Mouse (Mus musculus) embryonic facial prominence, embryonic 10.5 days (tissue): ENCODE data around the gene Mlh3. TPM values are rescaled to one million over a fixed set of nuclear protein-coding genes. Genes with fewer than 3 reads are reported as not detected.

ENCODE experiments used
- DNase-seq: peaks from one replicate; pipeline ENCODE4 v3.0.0-alpha.2; 2017; ENCODE audit warnings: low spot score
- H3K27ac ChIP-seq: fragments of 300-500 bp; sonication (generic); replicated peaks from 2 replicates; pipeline ENCODE4 v1.5.1; 2016; ENCODE audit warnings: mild to moderate bottlenecking
- H3K27me3 ChIP-seq: fragments of 300-500 bp; sonication (generic); replicated peaks from 2 replicates; pipeline ENCODE4 v1.6.1; 2016; ENCODE audit warnings: low read depth, mild to moderate bottlenecking; ENCODE audit not compliant: poor library complexity, severe bottlenecking
- H3K36me3 ChIP-seq: fragments of 300-500 bp; sonication (generic); replicated peaks from 2 replicates; pipeline ENCODE4 v1.6.1; 2016; ENCODE audit warnings: mild to moderate bottlenecking, moderate library complexity
- H3K4me1 ChIP-seq: fragments of 300-500 bp; sonication (generic); 2 replicates; pipeline ENCODE4 v1.6.1; 2016
- H3K4me3 ChIP-seq: fragments of 300-500 bp; sonication (generic); 2 replicates; pipeline ENCODE4 v1.5.1; 2016; ENCODE audit warnings: mild to moderate bottlenecking, moderate library complexity
- H3K9me3 ChIP-seq: fragments of 300-500 bp; sonication (generic); 2 replicates; pipeline ENCODE4 v1.6.1; 2016; ENCODE audit warnings: mild to moderate bottlenecking
- WGBS: fragments of 180-500 bp; shearing (Covaris S2); methylation state at CpG from one replicate; pipeline ENCODE4 v1.1.7; 2016; 5-methylcytosine and 5-hydroxymethylcytosine counted together
- polyA plus RNA-seq: library from polyadenylated mRNA; unstranded; fragments of >200 nt; fragmentation: Nextera tagmentation; extraction: Ambion mirVana; gene quantifications from 2 replicates; pipeline ENCODE4 v1.2.1, GENCODE M21; 2016

Gene Mlh3
- polyA plus RNA-seq, 1 experiment from 2014 or later = 8.2 TPM

GRCm38 (mm10) chr12:85257008-85257639 lies 13.3 kb downstream of the Mlh3 start:
- no peak for DNase-seq
- 83% methylated on average over 7 of the region's 7 CpGs for WGBS
- Histone ChIP-seq H3K4me3 (no peak overlapping the region), H3K4me1 (peaks cover 22% of the 10 kb centered on the region), H3K9me3 (no peaks in the 10 kb centered on the region), H3K36me3 (peaks cover 8% of the 10 kb centered on the region; the same call in 1 of the 2 replicates), H3K27me3 (no peaks in the 10 kb centered on the region), H3K27ac (no peak overlapping the region)

DNA sequence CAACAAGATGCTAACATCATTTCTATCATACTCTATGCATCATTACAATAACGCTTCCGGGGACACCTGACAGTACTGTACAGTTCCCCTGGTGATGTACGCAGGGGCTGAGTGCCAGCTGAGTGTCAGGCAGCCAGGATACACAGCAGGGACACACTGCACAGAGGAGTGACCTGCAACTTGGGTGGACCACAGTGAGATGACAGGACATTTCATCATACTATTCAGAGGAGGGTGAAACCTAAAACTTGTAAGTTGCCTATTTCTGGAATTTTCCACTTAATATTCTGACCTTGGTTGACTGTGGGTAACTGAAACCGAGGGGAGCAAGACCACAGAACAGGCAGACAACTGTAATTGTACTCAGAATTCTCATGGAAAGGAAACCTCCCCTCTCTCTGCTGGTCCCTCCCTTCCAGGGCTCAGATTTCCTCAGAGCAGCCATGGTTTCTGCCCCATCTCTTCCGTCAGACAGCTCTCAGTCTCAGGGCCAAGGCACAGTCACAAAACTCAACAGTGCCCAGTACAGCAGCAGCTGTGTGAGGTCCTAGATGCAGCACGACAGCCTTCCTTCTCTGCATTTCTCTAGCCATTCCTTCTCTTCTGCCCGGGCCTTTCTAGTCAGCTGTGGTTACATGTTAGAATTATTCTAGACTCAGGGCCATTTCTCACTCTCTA lies 14.2 kb downstream of the Mlh3 start:
- H3K36me3 ChIP-seq = peaks cover 8% of the 10 kb centered on the region; the same call in 1 of the 2 replicates
- H3K4me3 ChIP-seq = no peak overlapping the region
- H3K4me1 ChIP-seq = peaks cover 22% of the 10 kb centered on the region
- WGBS = 68% methylated on average over 7 of the region's 7 CpGs
- no peaks in the 10 kb centered on the region for H3K27me3 ChIP-seq
- no peak for DNase-seq
- H3K27ac ChIP-seq = peak overlapping the region; percentile 21; the same call in 1 of the 2 replicates
- H3K9me3 ChIP-seq = no peaks in the 10 kb centered on the region

DNA sequence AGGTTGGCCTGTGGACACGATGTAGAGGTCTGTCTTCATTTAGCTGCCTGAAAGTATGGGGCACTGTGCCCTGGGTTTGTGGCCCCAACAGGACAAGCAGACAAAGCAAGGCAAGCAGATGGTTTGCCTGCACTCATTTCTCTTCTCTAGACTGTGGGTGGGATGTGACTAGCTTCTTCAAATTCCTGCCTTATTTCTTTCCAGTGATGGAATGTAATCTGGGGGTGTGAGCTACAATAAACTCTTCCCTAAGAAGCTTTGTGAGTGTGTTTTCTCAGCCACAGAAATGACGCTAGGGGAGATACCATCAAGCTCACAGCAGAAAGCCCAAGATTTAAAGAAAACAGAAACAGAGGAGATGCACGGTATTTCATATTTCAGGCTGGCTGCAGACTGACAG lies 18.3 kb downstream of the Mlh3 start:
- Histone ChIP-seq H3K27me3 (no peaks in the 10 kb centered on the region), H3K4me3 (no peak overlapping the region), H3K4me1 (peaks cover 17% of the 10 kb centered on the region), H3K36me3 (peaks cover 10% of the 10 kb centered on the region), H3K9me3 (peaks cover 3% of the 10 kb centered on the region; the same call in 1 of the 2 replicates), H3K27ac (no peak overlapping the region)
- DNase-seq = no peak
- 85% methylated on average over 3 of the region's 3 CpGs for WGBS

GRCm38 (mm10) chr12:85237553-85237952 lies 32.8 kb downstream of the Mlh3 start:
- 88% methylated on average over 5 of the region's 5 CpGs for WGBS
- Histone ChIP-seq H3K36me3 (no peaks in the 10 kb centered on the region), H3K27me3 (no peaks in the 10 kb centered on the region), H3K27ac (no peak overlapping the region), H3K9me3 (no peaks in the 10 kb centered on the region), H3K4me1 (peaks cover 31% of the 10 kb centered on the region), H3K4me3 (no peak overlapping the region)
- no peak for DNase-seq

DNA sequence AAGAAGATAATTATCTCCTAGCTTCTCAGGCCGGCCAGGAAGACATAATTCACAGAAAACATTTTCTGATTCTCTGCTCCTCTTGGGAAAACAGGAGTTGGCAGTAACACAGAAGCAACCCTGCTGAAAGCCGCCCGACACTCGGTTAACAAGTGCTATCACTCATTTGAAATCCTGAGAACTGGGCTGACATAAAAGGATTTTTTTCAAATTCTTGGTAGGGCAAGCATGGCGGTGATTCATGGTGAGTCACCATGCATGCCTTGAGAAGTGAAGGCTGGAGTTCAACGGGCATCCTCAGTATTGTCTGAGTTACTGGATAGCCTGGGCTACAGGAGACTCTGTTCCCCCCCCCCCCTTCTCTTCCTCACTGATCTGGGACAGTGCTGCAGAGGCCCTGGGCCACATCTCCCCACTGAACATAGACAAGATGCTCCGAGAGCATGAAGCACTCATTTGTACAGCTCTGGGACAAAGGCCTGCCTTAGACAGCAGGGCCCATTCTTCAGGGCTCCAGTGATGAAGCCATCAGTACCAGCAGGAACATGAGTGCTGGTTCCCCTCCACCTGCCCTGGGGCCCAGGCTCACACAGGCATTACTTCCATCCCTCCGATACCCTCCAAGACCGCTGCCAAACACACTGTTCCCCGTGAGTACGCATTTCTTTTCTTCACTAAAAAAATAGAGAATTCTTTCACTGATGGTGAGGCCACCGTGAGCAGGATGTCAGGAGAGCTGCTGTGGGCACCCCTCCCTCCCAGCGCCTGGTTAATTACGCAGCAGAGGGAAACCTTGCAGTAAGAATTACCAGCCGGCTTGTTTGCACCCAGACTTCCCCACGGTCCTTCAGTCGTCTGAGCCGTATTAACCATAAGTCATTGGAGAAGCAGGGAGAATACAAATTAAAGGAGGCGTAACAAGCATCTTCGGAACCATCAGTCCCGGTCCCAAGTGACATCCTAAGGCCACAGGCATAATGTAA lies 36.7 kb downstream of the Mlh3 start:
- Histone ChIP-seq H3K4me3 (no peak overlapping the region), H3K9me3 (no peaks in the 10 kb centered on the region), H3K4me1 (peaks cover 30% of the 10 kb centered on the region), H3K36me3 (peaks cover 4% of the 10 kb centered on the region; the same call in 1 of the 2 replicates), H3K27ac (no peak overlapping the region; the same call in 1 of the 2 replicates), H3K27me3 (no peaks in the 10 kb centered on the region)
- WGBS = 81% methylated on average over 21 of the region's 21 CpGs
- DNase-seq = no peak

GRCm38 (mm10) chr12:85227876-85228599 lies 42.4 kb downstream of the Mlh3 start:
- DNase-seq = no peak
- H3K27ac ChIP-seq = peak overlapping the region; percentile 57
- H3K4me3 ChIP-seq = no peak overlapping the region
- H3K4me1 ChIP-seq = peaks cover 28% of the 10 kb centered on the region
- 58% methylated on average over 15 of the region's 15 CpGs for WGBS
- H3K27me3 ChIP-seq = no peaks in the 10 kb centered on the region
- H3K36me3 ChIP-seq = peaks cover 48% of the 10 kb centered on the region
- H3K9me3 ChIP-seq = no peaks in the 10 kb centered on the region

GRCm38 (mm10) chr12:85227227-85227626 lies 43.2 kb downstream of the Mlh3 start:
- no peaks in the 10 kb centered on the region for H3K9me3 ChIP-seq
- H3K4me1 ChIP-seq = peaks cover 28% of the 10 kb centered on the region
- peak; percentile 56 for DNase-seq
- peak overlapping the region; percentile 57; the same call in 1 of the 2 replicates for H3K27ac ChIP-seq
- peaks cover 56% of the 10 kb centered on the region for H3K36me3 ChIP-seq
- no peak overlapping the region for H3K4me3 ChIP-seq
- WGBS = 48% methylated on average over 7 of the region's 7 CpGs
- no peaks in the 10 kb centered on the region for H3K27me3 ChIP-seq

DNA sequence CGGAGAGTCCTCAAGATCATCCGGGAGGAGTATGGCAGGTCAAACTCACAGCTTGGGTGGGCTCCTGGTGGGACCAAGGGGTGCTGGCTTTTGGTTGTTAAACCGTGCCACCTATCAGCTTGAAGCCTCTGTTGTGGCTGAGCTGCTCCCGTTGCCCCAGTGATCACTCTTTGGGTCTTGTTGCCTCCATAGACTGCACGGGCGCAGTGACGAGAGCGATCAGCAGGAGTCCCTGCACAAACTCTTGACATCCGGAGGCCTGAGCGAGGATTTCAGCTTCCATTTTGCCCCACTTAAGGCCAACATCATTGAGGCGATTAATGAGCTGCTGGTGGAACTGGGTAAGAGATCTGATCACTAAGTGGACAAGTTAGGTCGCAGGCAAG lies 50.5 kb downstream of the Mlh3 start:
- 5% methylated on average over 12 of the region's 12 CpGs for WGBS
- peaks cover 44% of the 10 kb centered on the region for H3K36me3 ChIP-seq
- DNase-seq = peak; percentile 31
- peak overlapping the region; percentile 83 for H3K27ac ChIP-seq
- no peaks in the 10 kb centered on the region for H3K27me3 ChIP-seq
- peaks cover 32% of the 10 kb centered on the region for H3K4me1 ChIP-seq
- H3K4me3 ChIP-seq = peak overlapping the region; percentile 96
- H3K9me3 ChIP-seq = no peaks in the 10 kb centered on the region

- DNase-seq = peak; percentile 99
- H3K27me3 ChIP-seq = no peaks in the 10 kb centered on the region
- no peaks in the 10 kb centered on the region for H3K9me3 ChIP-seq
- H3K27ac ChIP-seq = peak within 1 kb of the TSS; percentile 83
- WGBS = under 1% methylated on average over 54 of the region's 54 CpGs
- H3K4me1 ChIP-seq = peaks cover 35% of the 10 kb centered on the region
- H3K36me3 ChIP-seq = peaks cover 39% of the 10 kb centered on the region
- peak within 1 kb of the TSS; percentile 96 for H3K4me3 ChIP-seq
These were observed 51.0 kb downstream of the Mlh3 start, which contains the start of gene Eif2b2 for GRCm38 (mm10) chr12:85219236-85219904. Gene Eif2b2 (plus strand): TSS chr12:85219481.

GRCm38 (mm10) chr12:85217733-85218310 lies 52.6 kb downstream of the Mlh3 start:
- no peak for DNase-seq
- Histone ChIP-seq H3K27ac (0 out of 2 replicates have a peak overlapping the region, but pooled peaks have one; percentile 14), H3K9me3 (no peaks in the 10 kb centered on the region), H3K4me1 (peaks cover 35% of the 10 kb centered on the region), H3K27me3 (no peaks in the 10 kb centered on the region), H3K4me3 (no peak overlapping the region), H3K36me3 (peaks cover 23% of the 10 kb centered on the region)
- 81% methylated on average over 2 of the region's 2 CpGs for WGBS

- Histone ChIP-seq H3K9me3 (no peaks in the 10 kb centered on the region), H3K4me1 (peaks cover 19% of the 10 kb centered on the region), H3K36me3 (no peaks in the 10 kb centered on the region), H3K27me3 (no peaks in the 10 kb centered on the region), H3K4me3 (no peak overlapping the region), H3K27ac (no peak overlapping the region)
- 57% methylated on average over 5 of the region's 5 CpGs for WGBS
- DNase-seq = no peak
These were observed 55.4 kb downstream of the Mlh3 start for GRCm38 (mm10) chr12:85215031-85215430.
